Mouse (Mus musculus) cerebellum, adult 2 months (tissue): ENCODE results near the gene Clcn7.

Experiments used
- CTCF ChIP-seq: fragments of 200-500 bp; IDR thresholded peaks from 2 replicates; pipeline ENCODE4 v1.5.1; 2011; ENCODE audit warnings: low read depth, mild to moderate bottlenecking, control low read depth, low read length, moderate library complexity, borderline replicate concordance; ENCODE audit not compliant: insufficient read depth
- POLR2A ChIP-seq: fragments of 200-500 bp; IDR thresholded peaks from 2 replicates; pipeline ENCODE4 v1.6.1; 2011; ENCODE audit warnings: low read length, control low read depth, borderline replicate concordance; ENCODE audit not compliant: insufficient read depth

- no peak for TF ChIP-seq CTCF
- no peak for TF ChIP-seq POLR2A
These were observed 42.2 kb downstream of the Clcn7 start, which contains the start of gene Gm38655 for GRCm38 (mm10) chr17:25175411-25175810.
